Mouse (Mus musculus) right cerebral cortex, postnatal 10 days (tissue): ENCODE data around the gene Tbc1d5.
A peak's percentile ranks its signal among the peaks of the same experiment; 100 is the strongest.
"Not testable (repeated sequence)": the region's sequence is repeated elsewhere in the genome, so short reads cannot be mapped to it uniquely, and the experiment has no call there.

ENCODE experiments used
- DNase-seq, 2 experiments: peaks; one replicate each; pipeline ENCODE4 v3.0.0; 2021; ENCODE audit warnings: low spot score in 2 of 2

The Tbc1d5 gene

GRCm38 (mm10) chr17:50741386-50741785, 437.8 kb downstream of the Tbc1d5 start:
- DNase-seq = peak in 1 of 2 experiments; percentile 11

GRCm38 (mm10) chr17:50740804-50741203, 438.3 kb downstream of the Tbc1d5 start:
- peak in 1 of 2 experiments; percentile 17 for DNase-seq

GRCm38 (mm10) chr17:50738476-50738875, 440.7 kb downstream of the Tbc1d5 start:
- DNase-seq = no peak

GRCm38 (mm10) chr17:50737068-50737467, 442.1 kb downstream of the Tbc1d5 start:
- DNase-seq = no peak

GRCm38 (mm10) chr17:50735955-50736533, 443.1 kb downstream of the Tbc1d5 start:
- peak in 1 of 2 experiments; percentile 54 for DNase-seq

- DNase-seq = no peak
Measured at GRCm38 (mm10) chr17:50735382-50735954, 443.7 kb downstream of the Tbc1d5 start.

GRCm38 (mm10) chr17:50734781-50735180, 444.4 kb downstream of the Tbc1d5 start:
- no peak for DNase-seq

- DNase-seq = peak in 1 of 2 experiments; percentile 17
Measured at GRCm38 (mm10) chr17:50733390-50733789, 445.8 kb downstream of the Tbc1d5 start.

- DNase-seq = peak in 1 of 2 experiments; percentile 20
Measured at GRCm38 (mm10) chr17:50731876-50732275, 447.3 kb downstream of the Tbc1d5 start.

GRCm38 (mm10) chr17:50730896-50731295, 448.3 kb downstream of the Tbc1d5 start:
- DNase-seq = peak in 1 of 2 experiments; percentile 18

- DNase-seq = peak in 1 of 2 experiments; percentile 21
Measured at GRCm38 (mm10) chr17:50729577-50729976, 449.6 kb downstream of the Tbc1d5 start.

GRCm38 (mm10) chr17:50729031-50729430, 450.1 kb downstream of the Tbc1d5 start:
- DNase-seq = peak in 1 of 2 experiments; percentile 13

GRCm38 (mm10) chr17:50726265-50726664, 452.9 kb downstream of the Tbc1d5 start:
- peak in 1 of 2 experiments; percentile 8 for DNase-seq

GRCm38 (mm10) chr17:50724376-50724775, 454.8 kb downstream of the Tbc1d5 start:
- no peak for DNase-seq

- DNase-seq = no peak
Measured at GRCm38 (mm10) chr17:50717586-50717985, 461.6 kb downstream of the Tbc1d5 start.

- DNase-seq = no peak
Measured at GRCm38 (mm10) chr17:50710497-50711222, 468.5 kb downstream of the Tbc1d5 start.

GRCm38 (mm10) chr17:50698410-50698809, 480.7 kb downstream of the Tbc1d5 start:
- DNase-seq = not testable (repeated sequence)

GRCm38 (mm10) chr17:50688135-50688534, 491.0 kb downstream of the Tbc1d5 start:
- peak in 1 of 2 experiments; percentile 13 for DNase-seq

- peak in 1 of 2 experiments; percentile 12 for DNase-seq
Measured at GRCm38 (mm10) chr17:50687670-50688069, 491.5 kb downstream of the Tbc1d5 start.

GRCm38 (mm10) chr17:50684960-50685645, 494.0 kb downstream of the Tbc1d5 start:
- DNase-seq = peak in 1 of 2 experiments; percentile 23
